Mouse (Mus musculus): ENCODE data around the gene Tcirg1.

GRCm38 (mm10) chr19:3945872-3946564 is 39.1 kb upstream of the Tcirg1 start:
- TF ChIP-seq CTCF (conservative IDR thresholded peaks at IDR 0.05; ENCODE audit: low read length) (no peak), POU5F1 (IDR thresholded peaks at IDR 0.05; ENCODE audit: borderline replicate concordance, low read length) (no peak)
